Mouse (Mus musculus): Measurements from ENCODE around the gene Ptprm. TPM values are rescaled to one million over a fixed set of nuclear protein-coding genes. Genes with fewer than 3 reads are reported as not detected.

The Ptprm gene
- polyA plus RNA-seq, 1 experiment from 2014 or later: 10.4 TPM

GRCm38 (mm10) chr17:67047697-67048096 lies 306.6 kb downstream of the Ptprm start:
- WGBS: 77% methylated on average over 4 of the region's 4 CpGs
- ATAC-seq (ENCODE audit: insufficient number of reproducible peaks, low FRiP score, low TSS enrichment, low read depth): no peak
- Histone ChIP-seq H3K4me1 (ENCODE audit: control insufficient read depth, insufficient read depth, low read length) (no peaks in the 10 kb centered on the region), H3K9me3 (ENCODE audit: control insufficient read depth, low read length) (no peaks in the 10 kb centered on the region), H3K27me3 (ENCODE audit: control insufficient read depth, insufficient read depth, low read length) (no peaks in the 10 kb centered on the region), H3K9ac (ENCODE audit: low read length) (no peak overlapping the region), H3K36me3 (ENCODE audit: control insufficient read depth, insufficient read depth, low read length) (no peaks in the 10 kb centered on the region), H3K4me3 (ENCODE audit: low read depth, low read length) (no peak overlapping the region), H3K27ac (replicated peaks; ENCODE audit: low read depth, low read length) (no peak overlapping the region), H3K4me2 (ENCODE audit: low read depth, severe bottlenecking) (no peak overlapping the region)
- no peak for DNase-seq (ENCODE audit: low spot score)

GRCm38 (mm10) chr17:67038558-67038957 lies 315.7 kb downstream of the Ptprm start:
- Histone ChIP-seq H3K9ac (ENCODE audit: low read length) (no peak overlapping the region), H3K4me3 (ENCODE audit: low read depth, low read length) (no peak overlapping the region), H3K36me3 (ENCODE audit: control insufficient read depth, insufficient read depth, low read length) (no peaks in the 10 kb centered on the region), H3K27me3 (ENCODE audit: control insufficient read depth, insufficient read depth, low read length) (no peaks in the 10 kb centered on the region), H3K9me3 (ENCODE audit: control insufficient read depth, low read length) (no peaks in the 10 kb centered on the region), H3K27ac (replicated peaks; ENCODE audit: low read depth, low read length) (no peak overlapping the region), H3K4me2 (ENCODE audit: low read depth, severe bottlenecking) (no peak overlapping the region), H3K4me1 (ENCODE audit: control insufficient read depth, insufficient read depth, low read length) (no peaks in the 10 kb centered on the region)
- ATAC-seq (ENCODE audit: insufficient number of reproducible peaks, low FRiP score, low TSS enrichment, low read depth) (no peak), DNase-seq (ENCODE audit: low spot score) (no peak)
- WGBS: 70% methylated on average over 6 of the region's 6 CpGs

GRCm38 (mm10) chr17:67033547-67033946 lies 320.7 kb downstream of the Ptprm start:
- 91% methylated on average over 3 of the region's 3 CpGs for WGBS
- Histone ChIP-seq H3K27ac (replicated peaks; ENCODE audit: low read depth, low read length) (no peak overlapping the region), H3K4me2 (ENCODE audit: low read depth, severe bottlenecking) (no peak overlapping the region), H3K4me3 (ENCODE audit: low read depth, low read length) (no peak overlapping the region), H3K36me3 (ENCODE audit: control insufficient read depth, insufficient read depth, low read length) (no peaks in the 10 kb centered on the region), H3K9ac (ENCODE audit: low read length) (no peak overlapping the region), H3K27me3 (ENCODE audit: control insufficient read depth, insufficient read depth, low read length) (no peaks in the 10 kb centered on the region), H3K9me3 (ENCODE audit: control insufficient read depth, low read length) (no peaks in the 10 kb centered on the region), H3K4me1 (ENCODE audit: control insufficient read depth, insufficient read depth, low read length) (no peaks in the 10 kb centered on the region)
- no peak for DNase-seq (ENCODE audit: low spot score)
- ATAC-seq (ENCODE audit: insufficient number of reproducible peaks, low FRiP score, low TSS enrichment, low read depth): no peak

GRCm38 (mm10) chr17:67032021-67032420 lies 322.2 kb downstream of the Ptprm start:
- Histone ChIP-seq H3K4me1 (ENCODE audit: control insufficient read depth, insufficient read depth, low read length) (no peaks in the 10 kb centered on the region), H3K9ac (ENCODE audit: low read length) (no peak overlapping the region), H3K4me3 (ENCODE audit: low read depth, low read length) (no peak overlapping the region), H3K36me3 (ENCODE audit: control insufficient read depth, insufficient read depth, low read length) (no peaks in the 10 kb centered on the region), H3K27me3 (ENCODE audit: control insufficient read depth, insufficient read depth, low read length) (no peaks in the 10 kb centered on the region), H3K9me3 (ENCODE audit: control insufficient read depth, low read length) (no peaks in the 10 kb centered on the region), H3K4me2 (ENCODE audit: low read depth, severe bottlenecking) (no peak overlapping the region), H3K27ac (replicated peaks; ENCODE audit: low read depth, low read length) (no peak overlapping the region)
- DNase-seq (ENCODE audit: low spot score): no peak
- 91% methylated on average over 6 of the region's 6 CpGs for WGBS
- ATAC-seq (ENCODE audit: insufficient number of reproducible peaks, low FRiP score, low TSS enrichment, low read depth): no peak

GRCm38 (mm10) chr17:67031341-67031740 lies 322.9 kb downstream of the Ptprm start:
- Histone ChIP-seq H3K9ac (ENCODE audit: low read length) (no peak overlapping the region), H3K4me3 (ENCODE audit: low read depth, low read length) (no peak overlapping the region), H3K27ac (replicated peaks; ENCODE audit: low read depth, low read length) (no peak overlapping the region), H3K27me3 (ENCODE audit: control insufficient read depth, insufficient read depth, low read length) (no peaks in the 10 kb centered on the region), H3K36me3 (ENCODE audit: control insufficient read depth, insufficient read depth, low read length) (no peaks in the 10 kb centered on the region), H3K4me2 (ENCODE audit: low read depth, severe bottlenecking) (no peak overlapping the region), H3K4me1 (ENCODE audit: control insufficient read depth, insufficient read depth, low read length) (no peaks in the 10 kb centered on the region), H3K9me3 (ENCODE audit: control insufficient read depth, low read length) (no peaks in the 10 kb centered on the region)
- ATAC-seq (ENCODE audit: insufficient number of reproducible peaks, low FRiP score, low TSS enrichment, low read depth): no peak
- DNase-seq (ENCODE audit: low spot score): no peak
- 82% methylated on average over 4 of the region's 4 CpGs for WGBS

- H3K4me2 ChIP-seq (ENCODE audit: low read depth, severe bottlenecking): no peak overlapping the region
- no peak overlapping the region for H3K4me3 ChIP-seq (ENCODE audit: low read depth, low read length)
- no peaks in the 10 kb centered on the region for H3K4me1 ChIP-seq (ENCODE audit: control insufficient read depth, insufficient read depth, low read length)
- DNase-seq (ENCODE audit: low spot score) (no peak), ATAC-seq (ENCODE audit: insufficient number of reproducible peaks, low FRiP score, low TSS enrichment, low read depth) (no peak)
- WGBS: 88% methylated on average over 9 of the region's 9 CpGs
- no peaks in the 10 kb centered on the region for H3K9me3 ChIP-seq (ENCODE audit: control insufficient read depth, low read length)
- no peaks in the 10 kb centered on the region for H3K27me3 ChIP-seq (ENCODE audit: control insufficient read depth, insufficient read depth, low read length)
- H3K9ac ChIP-seq (ENCODE audit: low read length): no peak overlapping the region
- no peaks in the 10 kb centered on the region for H3K36me3 ChIP-seq (ENCODE audit: control insufficient read depth, insufficient read depth, low read length)
- no peak overlapping the region for H3K27ac ChIP-seq (replicated peaks; ENCODE audit: low read depth, low read length)
Observed at GRCm38 (mm10) chr17:67027274-67027673, 327.0 kb downstream of the Ptprm start.

- H3K9me3 ChIP-seq (ENCODE audit: control insufficient read depth, low read length): no peaks in the 10 kb centered on the region
- ATAC-seq (ENCODE audit: insufficient number of reproducible peaks, low FRiP score, low TSS enrichment, low read depth) (no peak), DNase-seq (ENCODE audit: low spot score) (no peak)
- no peak overlapping the region for H3K27ac ChIP-seq (replicated peaks; ENCODE audit: low read depth, low read length)
- 75% methylated on average over 6 of the region's 6 CpGs for WGBS
- no peaks in the 10 kb centered on the region for H3K36me3 ChIP-seq (ENCODE audit: control insufficient read depth, insufficient read depth, low read length)
- H3K4me2 ChIP-seq (ENCODE audit: low read depth, severe bottlenecking): no peak overlapping the region
- no peak overlapping the region for H3K4me3 ChIP-seq (ENCODE audit: low read depth, low read length)
- H3K4me1 ChIP-seq (ENCODE audit: control insufficient read depth, insufficient read depth, low read length): no peaks in the 10 kb centered on the region
- H3K27me3 ChIP-seq (ENCODE audit: control insufficient read depth, insufficient read depth, low read length): no peaks in the 10 kb centered on the region
- no peak overlapping the region for H3K9ac ChIP-seq (ENCODE audit: low read length)
Observed at GRCm38 (mm10) chr17:67016501-67016900, 337.8 kb downstream of the Ptprm start.

- Histone ChIP-seq H3K4me2 (ENCODE audit: low read depth, severe bottlenecking) (no peak overlapping the region), H3K9me3 (ENCODE audit: control insufficient read depth, low read length) (no peaks in the 10 kb centered on the region), H3K27ac (replicated peaks; ENCODE audit: low read depth, low read length) (no peak overlapping the region), H3K4me1 (ENCODE audit: control insufficient read depth, insufficient read depth, low read length) (no peaks in the 10 kb centered on the region), H3K27me3 (ENCODE audit: control insufficient read depth, insufficient read depth, low read length) (no peaks in the 10 kb centered on the region), H3K9ac (ENCODE audit: low read length) (no peak overlapping the region), H3K4me3 (ENCODE audit: low read depth, low read length) (no peak overlapping the region), H3K36me3 (ENCODE audit: control insufficient read depth, insufficient read depth, low read length) (no peaks in the 10 kb centered on the region)
- 88% methylated on average over 6 of the region's 6 CpGs for WGBS
- no peak for DNase-seq (ENCODE audit: low spot score)
- no peak for ATAC-seq (ENCODE audit: insufficient number of reproducible peaks, low FRiP score, low TSS enrichment, low read depth)
Observed at GRCm38 (mm10) chr17:67013217-67013616, 341.0 kb downstream of the Ptprm start.

GRCm38 (mm10) chr17:67011836-67012583 lies 342.2 kb downstream of the Ptprm start:
- no peak for ATAC-seq (ENCODE audit: insufficient number of reproducible peaks, low FRiP score, low TSS enrichment, low read depth)
- no peaks in the 10 kb centered on the region for H3K27me3 ChIP-seq (ENCODE audit: control insufficient read depth, insufficient read depth, low read length)
- no peak overlapping the region for H3K9ac ChIP-seq (ENCODE audit: low read length)
- no peaks in the 10 kb centered on the region for H3K9me3 ChIP-seq (ENCODE audit: control insufficient read depth, low read length)
- no peak overlapping the region for H3K27ac ChIP-seq (replicated peaks; ENCODE audit: low read depth, low read length)
- WGBS: 94% methylated on average over 6 of the region's 6 CpGs
- H3K4me1 ChIP-seq (ENCODE audit: control insufficient read depth, insufficient read depth, low read length): no peaks in the 10 kb centered on the region
- no peak for DNase-seq (ENCODE audit: low spot score)
- H3K4me2 ChIP-seq (ENCODE audit: low read depth, severe bottlenecking): no peak overlapping the region
- no peaks in the 10 kb centered on the region for H3K36me3 ChIP-seq (ENCODE audit: control insufficient read depth, insufficient read depth, low read length)
- H3K4me3 ChIP-seq (ENCODE audit: low read depth, low read length): no peak overlapping the region

Measured in limb, embryonic 11.5 days (tissue).